11 mouse cellular contexts compared by ENCODE assay signal in the genomic region with DNA sequence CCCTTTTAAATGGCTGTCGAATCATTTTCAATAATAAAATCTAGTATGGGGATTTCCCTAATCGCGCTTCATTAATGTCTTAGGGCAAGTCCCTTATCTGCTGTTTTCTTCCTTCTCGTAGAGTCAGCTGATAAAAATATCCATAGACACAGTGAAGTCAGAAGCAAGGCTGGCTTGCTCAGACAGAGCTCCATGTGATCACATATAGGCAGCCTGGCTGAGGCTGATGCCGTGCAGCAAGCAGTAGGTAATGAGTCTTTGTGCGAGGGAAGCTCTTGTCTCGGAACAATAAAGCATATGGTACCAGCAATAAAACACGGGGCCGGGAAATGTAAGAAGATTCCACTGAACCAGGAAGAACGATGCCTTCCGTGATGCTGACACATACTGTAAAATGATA.
A peak's percentile ranks its signal among the peaks of the same experiment; 100 is the strongest.
DNase-seq lines count a peak whose midpoint lies in the region; ATAC-seq lines count a peak whose summit lies in the region.
"Had no signal": no experiment of that assay in that cellular context is flagged by ENCODE, and none has a peak within 500 bp of the region (broad histone marks: within the 10 kb centered on the region; RNA-seq: fewer than 3 reads in every experiment).

No protein-coding gene starts in this region.

- H3K9me3 ChIP-seq in embryonic facial prominence, embryonic 14.5 days (ENCODE audit: control insufficient read depth, low read length), result no peaks in the 10 kb centered on the region
- H3K9me3 ChIP-seq in intestine, embryonic 16.5 days (ENCODE audit: control insufficient read depth, low read length), result no peaks in the 10 kb centered on the region
- H3K9me3 ChIP-seq in midbrain, embryonic 13.5 days, result no peaks in the 10 kb centered on the region

- no peaks in the 10 kb centered on the region for H3K27me3 ChIP-seq in embryonic facial prominence, embryonic 14.5 days (replicated peaks; ENCODE audit: control insufficient read depth, insufficient read depth, low read length)
- no peaks in the 10 kb centered on the region for H3K27me3 ChIP-seq in intestine, embryonic 16.5 days (replicated peaks; ENCODE audit: control insufficient read depth, insufficient read depth, low read length)
- H3K27me3 ChIP-seq in midbrain, embryonic 13.5 days, result no peaks in the 10 kb centered on the region
- H3K27me3 ChIP-seq: Patski had no signal

- no peak overlapping the region for H3K4me3 ChIP-seq in embryonic facial prominence, embryonic 14.5 days (ENCODE audit: low read depth, low read length)
- no peak overlapping the region for H3K4me3 ChIP-seq in intestine, embryonic 16.5 days (ENCODE audit: low read length)
- H3K4me3 ChIP-seq in midbrain, embryonic 13.5 days (replicated peaks), result peak overlapping the region; percentile 42
- H3K4me3 ChIP-seq: erythroblast, embryonic 14.5 days had no signal

- no peak overlapping the region for H3K4me2 ChIP-seq in embryonic facial prominence, embryonic 14.5 days (ENCODE audit: low read depth, low read length)
- peak overlapping the region; percentile 25; the same call in 1 of the 2 replicates for H3K4me2 ChIP-seq in intestine, embryonic 16.5 days (ENCODE audit: low read depth, low read length)
- peak overlapping the region; percentile 48 for H3K4me2 ChIP-seq in midbrain, embryonic 13.5 days (replicated peaks)

- WGBS in embryonic facial prominence, embryonic 14.5 days, result 60% methylated on average over 11 of the region's 11 CpGs
- 42% methylated on average over 11 of the region's 11 CpGs for WGBS in intestine, embryonic 16.5 days
- 29% methylated on average over 11 of the region's 11 CpGs for WGBS in midbrain, embryonic 13.5 days

- H3K36me3 ChIP-seq in embryonic facial prominence, embryonic 14.5 days (ENCODE audit: control insufficient read depth, insufficient read depth, low read length), result no peaks in the 10 kb centered on the region
- no peaks in the 10 kb centered on the region for H3K36me3 ChIP-seq in intestine, embryonic 16.5 days (ENCODE audit: control insufficient read depth, insufficient read depth, low read length)
- H3K36me3 ChIP-seq in midbrain, embryonic 13.5 days, result no peaks in the 10 kb centered on the region

- H3K9ac ChIP-seq in embryonic facial prominence, embryonic 14.5 days (ENCODE audit: low read depth, low read length), result no peak overlapping the region
- H3K9ac ChIP-seq in intestine, embryonic 16.5 days (ENCODE audit: low read depth, low read length), result no peak overlapping the region
- H3K9ac ChIP-seq in midbrain, embryonic 13.5 days (replicated peaks), result peak overlapping the region; percentile 63

- no peaks in the 10 kb centered on the region for H3K4me1 ChIP-seq in embryonic facial prominence, embryonic 14.5 days (ENCODE audit: control insufficient read depth, insufficient read depth, low read length)
- no peaks in the 10 kb centered on the region for H3K4me1 ChIP-seq in intestine, embryonic 16.5 days (ENCODE audit: control insufficient read depth, insufficient read depth, low read length)
- H3K4me1 ChIP-seq in midbrain, embryonic 13.5 days (replicated peaks), result peaks cover 26% of the 10 kb centered on the region

- peak; percentile 77 for DNase-seq in MN1 (ENCODE audit: low spot score)
- peak; percentile 30 for DNase-seq in embryonic facial prominence, embryonic 14.5 days (ENCODE audit: low spot score)
- no peak for DNase-seq in spleen, adult 18-20 months
- no peak for DNase-seq in lung, adult 18-20 months
- DNase-seq in urinary bladder, postnatal 10 days (ENCODE audit: low spot score), result no peak
- no peak for DNase-seq in spleen, adult 12 weeks (ENCODE audit: low spot score)

- H3K27ac ChIP-seq in embryonic facial prominence, embryonic 14.5 days (replicated peaks; ENCODE audit: low read depth, low read length), result no peak overlapping the region
- H3K27ac ChIP-seq in intestine, embryonic 16.5 days (ENCODE audit: low read length), result no peak overlapping the region
- H3K27ac ChIP-seq in midbrain, embryonic 13.5 days, result peak overlapping the region; percentile 90
- H3K27ac ChIP-seq: macrophage had no signal

- peak; percentile 83; the same call in 1 of the 2 replicates for ATAC-seq in embryonic facial prominence, embryonic 14.5 days (ENCODE audit: low read depth)
- peak; percentile 84 for ATAC-seq in intestine, embryonic 16.5 days
- ATAC-seq in midbrain, embryonic 13.5 days, result peak; percentile 88
- ATAC-seq: Patski had no signal

Comparison
In these comparisons a context has a peak if more than half of its experiments do, and no peak if none do; other contexts are left out.
1. DNase-seq: peak in MN1 (single experiment) and embryonic facial prominence, embryonic 14.5 days (single experiment); none in spleen, adult 18-20 months (0 of 2), lung, adult 18-20 months (0 of 2), urinary bladder, postnatal 10 days (single experiment) and spleen, adult 12 weeks (single experiment).
2. Peak in every context shown above with its lines, with median percentiles within 50 percentile points of each other: ATAC-seq.